Mouse (Mus musculus): Measurements from ENCODE around the gene Ppfia3. TPM values are rescaled to one million over a fixed set of nuclear protein-coding genes. Genes with fewer than 3 reads are reported as not detected.
"Not testable (repeated sequence)": the region's sequence is repeated elsewhere in the genome, so short reads cannot be mapped to it uniquely, and the experiment has no call there.

Gene Ppfia3
- polyA plus RNA-seq, 1 experiment from 2014 or later, result 10.1 TPM

DNA sequence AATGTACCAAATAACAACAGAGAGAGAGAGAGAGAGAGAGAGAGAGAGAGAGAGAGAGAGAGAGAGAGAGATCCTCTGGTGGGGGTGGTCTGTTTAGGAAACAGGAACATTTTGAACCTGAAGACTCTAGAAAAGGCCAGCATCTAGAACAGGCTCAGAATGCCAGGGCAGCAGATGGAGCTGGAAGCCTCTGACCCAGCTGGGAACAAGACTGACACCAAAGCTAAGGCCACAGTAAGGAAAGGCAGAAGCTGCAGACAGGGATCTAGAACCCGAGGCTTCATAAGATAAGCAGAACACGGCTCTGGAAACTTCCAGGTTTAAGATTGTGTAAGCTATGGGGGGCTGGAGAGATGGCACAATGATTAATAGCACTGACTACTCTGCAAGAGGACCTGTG is 2.8 kb downstream of the Ppfia3 start:
- peaks cover 49% of the 10 kb centered on the region for H3K27me3 ChIP-seq
- H3K4me3 ChIP-seq (replicated peaks), result no peak overlapping the region
- H3K36me3 ChIP-seq, result no peaks in the 10 kb centered on the region
- peaks cover 43% of the 10 kb centered on the region for H3K4me1 ChIP-seq
- no peak for ATAC-seq (ENCODE audit: insufficient number of reproducible peaks, low FRiP score, low TSS enrichment, low read depth)
- 88% methylated on average over 2 of the region's 2 CpGs for WGBS
- no peak overlapping the region for H3K9ac ChIP-seq
- 0 out of 2 replicates have a peak overlapping the region, but pooled peaks have one; percentile 44 for H3K27ac ChIP-seq (replicated peaks)
- H3K4me2 ChIP-seq (replicated peaks), result no peak overlapping the region
- no peaks in the 10 kb centered on the region for H3K9me3 ChIP-seq (replicated peaks)

- no peak for ATAC-seq (ENCODE audit: insufficient number of reproducible peaks, low FRiP score, low TSS enrichment, low read depth)
- Histone ChIP-seq H3K36me3 (no peaks in the 10 kb centered on the region), H3K9ac (no peak overlapping the region), H3K4me3 (replicated peaks) (no peak overlapping the region), H3K27me3 (peaks cover 39% of the 10 kb centered on the region; the same call in 1 of the 2 replicates), H3K4me2 (replicated peaks) (no peak overlapping the region), H3K9me3 (replicated peaks) (no peaks in the 10 kb centered on the region), H3K27ac (replicated peaks) (no peak overlapping the region), H3K4me1 (peaks cover 39% of the 10 kb centered on the region)
- WGBS, result 6% methylated on average over 13 of the region's 13 CpGs
These were observed 4.0 kb downstream of the Ppfia3 start for GRCm38 (mm10) chr7:45362801-45363200.

DNA sequence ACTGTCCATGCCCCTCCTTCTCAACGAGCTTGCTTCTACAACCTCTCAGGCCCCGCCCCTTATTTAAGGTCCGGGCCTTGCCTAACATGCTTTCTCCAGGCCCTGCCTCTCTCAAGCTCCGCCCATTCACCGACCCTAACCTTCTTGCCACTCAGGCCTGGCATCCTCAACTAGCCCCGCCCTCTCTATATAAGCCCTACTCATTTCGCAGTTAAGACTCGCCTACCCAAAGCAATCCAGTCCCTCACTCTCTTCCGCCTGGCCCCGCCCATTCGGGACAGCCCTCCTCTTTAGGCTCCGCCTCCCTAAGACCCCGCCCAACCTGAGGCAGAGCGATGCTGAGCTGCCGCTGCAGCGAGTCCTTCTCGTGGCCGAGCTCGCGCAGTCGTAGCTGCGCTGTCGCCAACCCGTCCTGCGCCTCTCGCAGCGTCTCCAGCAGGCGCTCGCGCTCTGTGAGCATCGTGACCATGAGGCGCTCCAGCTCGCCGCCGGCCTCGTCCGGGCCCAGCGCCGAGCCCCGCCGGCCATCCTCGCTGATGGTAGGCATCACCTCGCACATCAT is 5.5 kb downstream of the Ppfia3 start:
- H3K27me3 ChIP-seq, result peaks cover 39% of the 10 kb centered on the region; the same call in 1 of the 2 replicates
- peak; percentile 88 for ATAC-seq (ENCODE audit: insufficient number of reproducible peaks, low FRiP score, low TSS enrichment, low read depth)
- whole genome bisulfite sequencing, result 1% methylated on average over 43 of the region's 43 CpGs

DNA sequence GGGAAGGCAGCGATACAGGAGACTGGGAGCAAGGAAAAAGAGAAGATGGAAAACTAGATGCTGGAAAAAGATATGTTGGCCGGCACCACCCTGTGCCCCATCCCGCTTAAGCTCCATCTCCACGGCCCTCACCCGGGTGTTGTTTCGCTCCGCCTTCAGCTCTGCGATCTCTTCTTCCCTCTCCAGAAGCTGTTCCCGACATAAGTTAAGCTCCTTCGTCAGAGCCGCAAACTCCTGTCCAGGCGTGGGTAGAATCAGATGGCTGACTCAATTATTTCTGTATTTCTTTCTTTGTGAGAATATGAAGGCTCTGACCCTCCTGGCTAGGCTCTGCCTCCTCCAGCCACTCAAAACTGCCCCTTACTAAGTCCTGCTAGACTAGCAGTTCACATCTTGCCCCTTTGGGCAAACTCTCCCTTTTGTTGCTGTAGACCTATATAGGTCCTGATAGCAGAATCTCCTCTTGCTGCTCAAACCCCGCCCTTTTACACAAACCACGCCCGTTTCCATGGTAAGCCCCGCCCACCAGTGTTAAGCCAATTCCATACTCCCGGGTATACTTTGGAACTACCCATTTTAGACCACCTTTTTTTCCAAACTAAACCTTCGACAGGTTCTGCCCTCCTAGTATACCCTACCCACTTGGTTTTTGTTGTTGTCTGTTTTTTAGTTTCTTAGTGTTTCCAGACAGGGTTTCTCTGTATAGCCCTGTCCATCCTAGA is 6.3 kb downstream of the Ppfia3 start:
- Histone ChIP-seq H3K27ac (replicated peaks) (no peak overlapping the region), H3K27me3 (peaks cover 35% of the 10 kb centered on the region; the same call in 1 of the 2 replicates), H3K36me3 (peaks cover 3% of the 10 kb centered on the region; the same call in 1 of the 2 replicates), H3K9ac (no peak overlapping the region), H3K4me1 (peaks cover 23% of the 10 kb centered on the region), H3K4me2 (replicated peaks) (peak overlapping the region; percentile 83; the same call in 1 of the 2 replicates), H3K9me3 (replicated peaks) (no peaks in the 10 kb centered on the region), H3K4me3 (replicated peaks) (0 out of 2 replicates have a peak overlapping the region, but pooled peaks have one; percentile 50)
- WGBS, result 50% methylated on average over 18 of the region's 18 CpGs
- ATAC-seq (ENCODE audit: insufficient number of reproducible peaks, low FRiP score, low TSS enrichment, low read depth), result peak; percentile 26; the same call in 1 of the 2 replicates

More for the DNA sequence above, 5.5 kb downstream of the Ppfia3 start:
- Histone ChIP-seq H3K9me3 (replicated peaks) (no peaks in the 10 kb centered on the region), H3K36me3 (peaks cover 3% of the 10 kb centered on the region; the same call in 1 of the 2 replicates), H3K27ac (replicated peaks) (no peak overlapping the region; the same call in 1 of the 2 replicates), H3K4me2 (replicated peaks) (peak overlapping the region; percentile 83), H3K4me1 (peaks cover 30% of the 10 kb centered on the region), H3K9ac (peak overlapping the region; percentile 26), H3K4me3 (replicated peaks) (peak overlapping the region; percentile 50)

DNA sequence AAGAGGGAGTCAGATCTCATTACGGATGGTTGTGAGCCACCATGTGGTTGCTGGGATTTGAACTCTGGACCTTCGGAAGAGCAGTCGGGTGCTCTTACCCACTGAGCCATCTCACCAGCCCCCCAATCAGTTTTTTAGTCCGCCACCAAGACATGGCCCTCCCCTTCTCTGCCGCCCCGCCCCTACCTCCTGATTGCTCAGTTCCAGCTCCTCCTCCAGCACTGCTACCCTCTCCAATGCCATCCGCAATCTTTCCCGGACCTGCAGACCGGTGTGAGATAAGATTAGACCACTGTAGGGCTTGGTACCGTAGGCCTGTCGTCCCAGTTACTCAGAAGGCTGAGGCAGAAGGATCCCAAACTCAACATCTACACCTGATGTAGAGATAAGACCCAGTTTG is 7.7 kb downstream of the Ppfia3 start:
- not testable (repeated sequence) for H3K4me3 ChIP-seq (replicated peaks)

GRCm38 (mm10) chr7:45356087-45356486 is 10.7 kb downstream of the Ppfia3 start:
- no peak for ATAC-seq (ENCODE audit: insufficient number of reproducible peaks, low FRiP score, low TSS enrichment, low read depth)
- H3K4me2 ChIP-seq (replicated peaks), result no peak overlapping the region
- H3K4me1 ChIP-seq, result peaks cover 2% of the 10 kb centered on the region
- peaks cover 10% of the 10 kb centered on the region; the same call in 1 of the 2 replicates for H3K36me3 ChIP-seq
- H3K9me3 ChIP-seq (replicated peaks), result no peaks in the 10 kb centered on the region
- WGBS, result 48% methylated on average over 13 of the region's 13 CpGs
- no peak overlapping the region for H3K9ac ChIP-seq
- peaks cover 2% of the 10 kb centered on the region; the same call in 1 of the 2 replicates for H3K27me3 ChIP-seq
- H3K27ac ChIP-seq (replicated peaks), result no peak overlapping the region
- no peak overlapping the region for H3K4me3 ChIP-seq (replicated peaks)

More for the DNA sequence above, 7.7 kb downstream of the Ppfia3 start:
- H3K4me2 ChIP-seq (replicated peaks); ATAC-seq (ENCODE audit: insufficient number of reproducible peaks, low FRiP score, low TSS enrichment, low read depth); H3K36me3 ChIP-seq; H3K27ac ChIP-seq (replicated peaks); H3K9me3 ChIP-seq (replicated peaks); H3K9ac ChIP-seq: not testable (repeated sequence)
- Histone ChIP-seq H3K27me3 (peaks cover 25% of the 10 kb centered on the region; the same call in 1 of the 2 replicates), H3K4me1 (peaks cover 21% of the 10 kb centered on the region)
- WGBS, result 65% methylated on average over 11 of the region's 11 CpGs

GRCm38 (mm10) chr7:45355318-45356020 is 11.3 kb downstream of the Ppfia3 start:
- 71% methylated on average over 15 of the region's 15 CpGs for WGBS

DNA sequence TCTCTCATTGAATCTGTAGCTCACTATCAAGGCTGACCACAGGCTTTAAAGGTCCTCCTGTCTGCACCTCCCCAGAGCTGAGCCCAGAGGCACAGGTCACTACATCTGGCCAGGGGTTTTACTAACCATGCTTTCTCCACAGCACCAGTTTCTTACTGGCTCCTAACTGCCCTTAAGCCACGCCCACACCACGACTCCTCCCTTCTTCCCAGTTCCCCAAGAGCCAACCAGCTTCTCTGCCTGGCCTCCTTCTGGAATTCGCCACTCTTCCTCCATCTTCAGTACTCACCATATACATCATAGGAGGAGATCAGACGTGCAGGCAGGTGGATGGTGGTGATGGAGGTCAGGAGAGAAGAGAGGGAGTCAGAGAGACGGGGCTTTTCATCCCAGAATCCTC is 13.8 kb downstream of the Ppfia3 start:
- Histone ChIP-seq H3K27me3 (no peaks in the 10 kb centered on the region), H3K27ac (replicated peaks) (no peak overlapping the region), H3K9me3 (replicated peaks) (no peaks in the 10 kb centered on the region), H3K4me1 (no peaks in the 10 kb centered on the region), H3K9ac (no peak overlapping the region), H3K4me2 (replicated peaks) (no peak overlapping the region), H3K4me3 (replicated peaks) (no peak overlapping the region), H3K36me3 (peaks cover 10% of the 10 kb centered on the region)
- WGBS, result 21% methylated on average over 5 of the region's 5 CpGs
- no peak for ATAC-seq (ENCODE audit: insufficient number of reproducible peaks, low FRiP score, low TSS enrichment, low read depth)

More at GRCm38 (mm10) chr7:45355318-45356020, 11.3 kb downstream of the Ppfia3 start:
- Histone ChIP-seq H3K27ac (replicated peaks) (no peak overlapping the region), H3K4me1 (no peaks in the 10 kb centered on the region), H3K4me3 (replicated peaks) (no peak overlapping the region), H3K9ac (no peak overlapping the region), H3K27me3 (no peaks in the 10 kb centered on the region), H3K9me3 (replicated peaks) (no peaks in the 10 kb centered on the region), H3K36me3 (peaks cover 10% of the 10 kb centered on the region; the same call in 1 of the 2 replicates), H3K4me2 (replicated peaks) (no peak overlapping the region)
- ATAC-seq (ENCODE audit: insufficient number of reproducible peaks, low FRiP score, low TSS enrichment, low read depth), result no peak

DNA sequence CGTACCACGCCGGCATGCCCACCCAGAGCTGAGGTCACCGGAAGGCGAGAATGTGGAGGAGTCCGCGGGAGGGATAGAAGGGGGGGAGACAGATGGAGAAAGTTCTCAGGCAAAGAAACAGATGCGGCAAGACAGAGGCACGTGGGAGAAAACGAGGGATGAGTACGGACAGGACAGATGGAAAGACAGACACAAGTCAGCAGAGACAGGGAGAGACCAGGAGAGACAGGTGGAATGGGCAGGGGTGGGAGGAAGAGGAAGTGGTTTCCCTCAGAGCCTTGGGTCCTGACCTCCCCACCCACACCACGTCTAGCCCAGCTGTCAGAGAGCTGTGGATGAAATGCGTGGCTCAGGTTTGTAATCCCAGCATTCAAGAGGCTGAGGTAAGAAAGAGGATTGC is 19.9 kb downstream of the Ppfia3 start:
- ATAC-seq (ENCODE audit: insufficient number of reproducible peaks, low FRiP score, low TSS enrichment, low read depth), result no peak
- Histone ChIP-seq H3K27ac (replicated peaks) (no peak overlapping the region), H3K9me3 (replicated peaks) (no peaks in the 10 kb centered on the region), H3K4me3 (replicated peaks) (no peak overlapping the region), H3K4me2 (replicated peaks) (no peak overlapping the region), H3K4me1 (no peaks in the 10 kb centered on the region; the same call in 1 of the 2 replicates), H3K36me3 (peaks cover 4% of the 10 kb centered on the region; the same call in 1 of the 2 replicates), H3K27me3 (no peaks in the 10 kb centered on the region), H3K9ac (no peak overlapping the region)
- 72% methylated on average over 13 of the region's 13 CpGs for WGBS

DNA sequence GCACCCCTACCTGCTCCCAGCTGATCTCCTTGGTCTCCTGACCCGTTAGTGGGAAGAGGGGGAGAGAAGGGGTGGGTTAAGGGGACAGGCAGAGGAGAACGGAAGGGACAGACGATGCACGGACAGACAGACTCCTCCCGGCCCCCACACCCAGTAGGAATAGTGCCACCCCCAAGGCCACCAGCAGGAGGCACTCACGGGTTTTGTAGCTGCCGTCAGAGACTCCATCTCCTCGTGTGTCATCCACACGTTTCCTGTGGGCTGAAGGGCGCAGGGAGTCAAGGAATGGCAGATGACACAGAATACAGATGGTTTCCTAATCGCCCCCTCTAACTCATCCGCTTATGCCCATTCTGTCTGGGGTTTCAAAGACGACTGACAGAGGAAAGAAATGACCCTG is 23.3 kb downstream of the Ppfia3 start:
- Histone ChIP-seq H3K9ac (no peak overlapping the region), H3K36me3 (no peaks in the 10 kb centered on the region), H3K4me1 (peaks cover 30% of the 10 kb centered on the region), H3K9me3 (replicated peaks) (no peaks in the 10 kb centered on the region), H3K27me3 (no peaks in the 10 kb centered on the region), H3K27ac (replicated peaks) (no peak overlapping the region), H3K4me2 (replicated peaks) (no peak overlapping the region), H3K4me3 (replicated peaks) (no peak overlapping the region)
- ATAC-seq (ENCODE audit: insufficient number of reproducible peaks, low FRiP score, low TSS enrichment, low read depth), result no peak
- WGBS, result 19% methylated on average over 13 of the region's 13 CpGs

GRCm38 (mm10) chr7:45342081-45342480 is 24.7 kb downstream of the Ppfia3 start:
- no peaks in the 10 kb centered on the region for H3K9me3 ChIP-seq (replicated peaks)
- H3K27me3 ChIP-seq, result no peaks in the 10 kb centered on the region
- WGBS, result 91% methylated on average over 11 of the region's 11 CpGs
- no peak overlapping the region for H3K4me3 ChIP-seq (replicated peaks)
- no peaks in the 10 kb centered on the region for H3K36me3 ChIP-seq
- peaks cover 45% of the 10 kb centered on the region for H3K4me1 ChIP-seq
- no peak for ATAC-seq (ENCODE audit: insufficient number of reproducible peaks, low FRiP score, low TSS enrichment, low read depth)
- no peak overlapping the region for H3K4me2 ChIP-seq (replicated peaks)
- no peak overlapping the region for H3K9ac ChIP-seq
- no peak overlapping the region for H3K27ac ChIP-seq (replicated peaks)
